Mouse (Mus musculus) urinary bladder, adult 2 months (tissue): ENCODE measurements around the gene Aida. TPM values are rescaled to one million over a fixed set of nuclear protein-coding genes. Genes with fewer than 3 reads are reported as not detected.

Experiments
- polyA plus RNA-seq: library from polyadenylated mRNA; depleted of rRNA; stranded (reverse); fragments of >200 nt; gene quantifications from 2 replicates; pipeline ENCODE4 v1.2.3, GENCODE M21; 2012; rRNA removed

The Aida gene
- polyA plus RNA-seq, 1 experiment = 70.7 TPM

Other genes with a start within 250 kb of the Aida start
- 5.2 and 7.8 TPM in 2 replicates for gene Disp1, start 75.1 kb upstream of the Aida start, polyA plus RNA-seq
- 36.6 and 40.9 TPM in 2 replicates for gene Brox, start 679 bp downstream of the Aida start, polyA plus RNA-seq
- 98.3 and 111 TPM in 2 replicates for gene Mia3, start 73.0 kb downstream of the Aida start, polyA plus RNA-seq
- gene Taf1a, start 92.4 kb downstream of the Aida start, polyA plus RNA-seq = 32.8 and 43.1 TPM in 2 replicates
- gene Hhipl2, start 121.6 kb downstream of the Aida start, polyA plus RNA-seq = 0.27 and 0.34 TPM in 2 replicates